In the genomic region with DNA sequence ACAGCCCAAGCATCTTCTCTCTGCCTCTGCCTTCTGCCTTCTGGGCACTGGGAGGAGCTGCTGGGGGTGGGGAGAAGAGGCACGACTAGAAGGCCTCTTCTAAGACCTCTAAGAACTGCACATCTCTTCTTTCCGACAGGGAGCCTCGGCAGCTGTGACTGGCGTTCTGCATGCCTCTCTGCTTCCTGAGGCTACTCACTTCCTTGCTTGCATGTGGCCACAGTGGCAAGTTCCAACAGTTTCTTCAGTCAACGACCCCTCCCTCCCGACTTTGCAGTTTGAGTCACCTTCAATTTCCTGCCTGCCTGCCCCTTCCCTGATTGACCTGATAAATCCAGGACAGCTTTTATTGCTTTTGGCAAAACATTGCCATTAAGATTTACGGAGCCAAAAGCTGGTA, we compare ENCODE assay signal across 13 mouse cellular contexts. TPM values are rescaled to one million over a fixed set of nuclear protein-coding genes. Genes with fewer than 3 reads are reported as not detected.
A peak's percentile ranks its signal among the peaks of the same experiment; 100 is the strongest.
DNase-seq lines count a peak whose midpoint lies in the region; ATAC-seq and TF ChIP-seq lines count a peak whose summit lies in the region.
"Had no signal": no experiment of that assay in that cellular context is flagged by ENCODE, and none has a peak within 500 bp of the region (broad histone marks: within the 10 kb centered on the region; RNA-seq: fewer than 3 reads in every experiment).

No protein-coding gene starts in this region.

- H3K4me2 ChIP-seq in heart, embryonic 14.5 days (ENCODE audit: low read length), result no peak overlapping the region
- no peak overlapping the region for H3K4me2 ChIP-seq in midbrain, embryonic 15.5 days
- H3K4me2 ChIP-seq: liver, embryonic 13.5 days had no signal

- no peak for TF ChIP-seq POLR2A in heart, adult 2 months (IDR thresholded peaks at IDR 0.05; ENCODE audit: insufficient read depth, low read depth, low read length)

- 31% methylated on average over 7 of the region's 7 CpGs for WGBS in heart, embryonic 14.5 days
- 25% methylated on average over 7 of the region's 7 CpGs for WGBS in heart, adult 2 months
- WGBS in midbrain, embryonic 10.5 days, result 38% methylated on average over 7 of the region's 7 CpGs
- WGBS in midbrain, embryonic 15.5 days, result 43% methylated on average over 7 of the region's 7 CpGs
- 6% methylated on average over 7 of the region's 7 CpGs for WGBS in limb, embryonic 10.5 days

- H3K79me2 ChIP-seq in heart, adult 2 months (replicated peaks; ENCODE audit: control insufficient read depth, insufficient read depth, low read length), result no peaks in the 10 kb centered on the region

- H3K9me3 ChIP-seq in heart, embryonic 14.5 days (ENCODE audit: control insufficient read depth, low read length), result no peaks in the 10 kb centered on the region
- H3K9me3 ChIP-seq in midbrain, embryonic 10.5 days (replicated peaks), result no peaks in the 10 kb centered on the region
- no peaks in the 10 kb centered on the region for H3K9me3 ChIP-seq in midbrain, embryonic 15.5 days
- no peaks in the 10 kb centered on the region for H3K9me3 ChIP-seq in limb, embryonic 10.5 days (replicated peaks)
- H3K9me3 ChIP-seq: liver, embryonic 13.5 days had no signal

- 0 out of 4 replicates have a peak overlapping the region, but pooled peaks of 1 of the 2 experiments have one; percentile 10 for H3K27ac ChIP-seq in heart, embryonic 14.5 days (replicated peaks in 1 of 2; ENCODE audit: control insufficient read depth in 1 of 2, insufficient read depth in 1 of 2, low read depth in 2 of 2, low read length in 2 of 2)
- no peak overlapping the region for H3K27ac ChIP-seq in heart, adult 2 months
- H3K27ac ChIP-seq in midbrain, embryonic 10.5 days (replicated peaks), result peak overlapping the region; percentile 98
- no peak overlapping the region; the same call in 1 of the 2 replicates for H3K27ac ChIP-seq in midbrain, embryonic 15.5 days
- H3K27ac ChIP-seq in limb, embryonic 10.5 days, result peak overlapping the region; percentile 99
- H3K27ac ChIP-seq: liver, embryonic 13.5 days had no signal

- no peak for TF ChIP-seq EP300 in heart, adult 2 months (IDR thresholded peaks at IDR 0.05; ENCODE audit: insufficient read depth, low read depth, low read length)

- intact Hi-C loops in heart, adult 2 months (cut with DNase I), result no loop called here

- TF ChIP-seq CTCF in heart, adult 2 months (IDR thresholded peaks at IDR 0.05), result no peak

- no peaks in the 10 kb centered on the region for H3K27me3 ChIP-seq in heart, embryonic 14.5 days (ENCODE audit: control insufficient read depth, insufficient read depth, low read length)
- H3K27me3 ChIP-seq in heart, adult 2 months (ENCODE audit: control insufficient read depth, insufficient read depth, low read length), result no peaks in the 10 kb centered on the region
- H3K27me3 ChIP-seq in midbrain, embryonic 10.5 days (ENCODE audit: low read depth, poor library complexity, severe bottlenecking), result peaks cover 28% of the 10 kb centered on the region
- H3K27me3 ChIP-seq in midbrain, embryonic 15.5 days (replicated peaks), result no peaks in the 10 kb centered on the region
- no peaks in the 10 kb centered on the region for H3K27me3 ChIP-seq in limb, embryonic 10.5 days (ENCODE audit: low read depth, poor library complexity, severe bottlenecking)

- ATAC-seq in heart, embryonic 14.5 days (ENCODE audit: insufficient number of reproducible peaks, insufficient read depth, low FRiP score, low read depth), result no peak
- no peak for ATAC-seq in midbrain, embryonic 15.5 days (replicated peaks)

- no peaks in the 10 kb centered on the region for H3K36me3 ChIP-seq in heart, embryonic 14.5 days (ENCODE audit: control insufficient read depth, insufficient read depth, low read length)
- H3K36me3 ChIP-seq in heart, adult 2 months (ENCODE audit: control insufficient read depth, insufficient read depth, low read length), result no peaks in the 10 kb centered on the region
- no peaks in the 10 kb centered on the region for H3K36me3 ChIP-seq in midbrain, embryonic 10.5 days
- H3K36me3 ChIP-seq in midbrain, embryonic 15.5 days (replicated peaks), result no peaks in the 10 kb centered on the region
- no peaks in the 10 kb centered on the region for H3K36me3 ChIP-seq in limb, embryonic 10.5 days
- H3K36me3 ChIP-seq: liver, embryonic 13.5 days had no signal

- 0 out of 2 replicates have a peak overlapping the region, but pooled peaks have one; percentile 14 for H3K9ac ChIP-seq in heart, embryonic 14.5 days (ENCODE audit: low read length)
- H3K9ac ChIP-seq in heart, adult 2 months (ENCODE audit: low read depth, low read length), result no peak overlapping the region
- H3K9ac ChIP-seq in midbrain, embryonic 15.5 days, result no peak overlapping the region
- H3K9ac ChIP-seq: liver, embryonic 13.5 days had no signal

- peaks cover 34 to 43% of the 10 kb centered on the region in 2 experiments for H3K4me1 ChIP-seq in heart, embryonic 14.5 days (ENCODE audit: control insufficient read depth in 2 of 2, insufficient read depth in 2 of 2, low read length in 2 of 2)
- peaks cover 2% of the 10 kb centered on the region; the same call in 1 of the 2 replicates for H3K4me1 ChIP-seq in heart, adult 2 months (ENCODE audit: control insufficient read depth, insufficient read depth, low read length)
- H3K4me1 ChIP-seq in midbrain, embryonic 10.5 days, result peaks cover 59% of the 10 kb centered on the region
- peaks cover 34% of the 10 kb centered on the region for H3K4me1 ChIP-seq in midbrain, embryonic 15.5 days
- peaks cover 87% of the 10 kb centered on the region for H3K4me1 ChIP-seq in limb, embryonic 10.5 days

- no peak for DNase-seq in heart, adult 2 months
- DNase-seq in midbrain, embryonic 10.5 days (ENCODE audit: low spot score), result no peak
- DNase-seq in embryo, embryonic 11 days, result peak; percentile 39
- peak; percentile 47 for DNase-seq in limb, embryonic 10.5 days (ENCODE audit: low spot score)
- DNase-seq in spleen, postnatal 14 days (ENCODE audit: low spot score in 2 of 2), result no peak
- DNase-seq in spleen, postnatal 36 days (ENCODE audit: low spot score in 2 of 2), result no peak
- DNase-seq: heart, postnatal 4 days; liver, embryonic 13.5 days; retina, postnatal 1 day had no signal

- H3K4me3 ChIP-seq in heart, embryonic 14.5 days (ENCODE audit: control insufficient read depth in 1 of 2, insufficient read depth in 1 of 2, low read depth in 1 of 2, low read length in 2 of 2), result no peak overlapping the region
- no peak overlapping the region for H3K4me3 ChIP-seq in heart, adult 2 months
- H3K4me3 ChIP-seq in midbrain, embryonic 10.5 days, result no peak overlapping the region
- no peak overlapping the region for H3K4me3 ChIP-seq in midbrain, embryonic 15.5 days
- no peak overlapping the region for H3K4me3 ChIP-seq in limb, embryonic 10.5 days
- H3K4me3 ChIP-seq: liver, embryonic 13.5 days had no signal

RNA-seq across cellular contexts. Expression of gene Tmem209, which starts 46.8 kb away (rescaled TPM):
- 25.4 and 26.3 TPM in 2 replicates for polyA plus RNA-seq in heart, embryonic 14.5 days (2014; fragmentation: Nextera tagmentation; extraction: Ambion mirVana)
- 1 to 10 TPM; 6.3 to 7.5 TPM for total RNA-seq in heart, adult 2 months (2021)
- 15.9 and 32.9 TPM in 2 replicates for polyA plus RNA-seq in heart, adult 2 months (2012; rRNA removed)
- polyA plus RNA-seq in midbrain, embryonic 10.5 days (2016; fragmentation: Nextera tagmentation; extraction: Ambion mirVana), result 47.8 and 52.7 TPM in 2 replicates
- 31.3 and 31.6 TPM in 2 replicates for polyA plus RNA-seq in midbrain, embryonic 15.5 days (2015; fragmentation: Nextera tagmentation; extraction: Ambion mirVana)
- 45.7 and 51.6 TPM in 2 replicates for polyA plus RNA-seq in limb, embryonic 10.5 days (2016; fragmentation: Nextera tagmentation; extraction: Ambion mirVana)

RNA-seq across cellular contexts. Expression of gene Ssmem1, which starts 46.8 kb away (rescaled TPM):
- polyA plus RNA-seq in heart, embryonic 14.5 days (2014; fragmentation: Nextera tagmentation; extraction: Ambion mirVana), result not detected in 2 replicates
- total RNA-seq in heart, adult 2 months (2021), result not detected
- 0.16 TPM in 1 of 2 replicates, not detected in the other for polyA plus RNA-seq in heart, adult 2 months (2012; rRNA removed)
- polyA plus RNA-seq in midbrain, embryonic 10.5 days (2016; fragmentation: Nextera tagmentation; extraction: Ambion mirVana), result 0.22 and 0.36 TPM in 2 replicates
- polyA plus RNA-seq in midbrain, embryonic 15.5 days (2015; fragmentation: Nextera tagmentation; extraction: Ambion mirVana), result 0.21 TPM in 1 of 2 replicates, not detected in the other
- polyA plus RNA-seq in limb, embryonic 10.5 days (2016; fragmentation: Nextera tagmentation; extraction: Ambion mirVana), result 0.38 and 0.59 TPM in 2 replicates
- total RNA-seq: monocyte, adult 5-6 weeks had no signal
- polyA plus RNA-seq: stomach, embryonic 16.5 days had no signal

Comparison
In these comparisons a context has a peak if more than half of its experiments do, and no peak if none do; other contexts are left out.
1. H3K27ac ChIP-seq: peak in midbrain, embryonic 10.5 days (single experiment) and limb, embryonic 10.5 days (single experiment); none in heart, adult 2 months (single experiment) and midbrain, embryonic 15.5 days (single experiment).
2. DNase-seq: peak in embryo, embryonic 11 days (single experiment) and limb, embryonic 10.5 days (single experiment); none in heart, adult 2 months (0 of 2), midbrain, embryonic 10.5 days (single experiment), spleen, postnatal 14 days (0 of 2) and spleen, postnatal 36 days (0 of 2).